Mouse (Mus musculus) left cerebral cortex, adult 8-10 months (tissue): Measurements from ENCODE around the gene Aamdc. TPM values are rescaled to one million over a fixed set of nuclear protein-coding genes. Genes with fewer than 3 reads are reported as not detected.
A peak's percentile ranks its signal among the peaks of the same experiment; 100 is the strongest.

ENCODE experiments used
- DNase-seq, 2 experiments: peaks; one replicate each; pipeline ENCODE4 v3.0.0; 2022; ENCODE audit warnings: low spot score in 2 of 2
- total RNA-seq, 4 experiments: library from RNA; stranded (reverse); gene quantifications; 2 replicates each; pipeline ENCODE4 v1.2.4; 2022

Aamdc gene
- 10 to 100 TPM; 34.5 to 41.7 (median 36.6) TPM for total RNA-seq

- peak; percentile 85 to 95 for DNase-seq
Measured at GRCm38 (mm10) chr7:97579067-97579975, at the start of gene Aamdc, which contains the start of gene Rsf1. TSS of gene Aamdc (minus strand) at chr7:97579497. TSS of gene Rsf1 (plus strand) at chr7:97579889.

GRCm38 (mm10) chr7:97623402-97623801, 44.1 kb upstream of the Aamdc start:
- DNase-seq: no peak

- no peak for DNase-seq
Measured at GRCm38 (mm10) chr7:97622676-97623075, 43.4 kb upstream of the Aamdc start.

- DNase-seq: no peak
Measured at GRCm38 (mm10) chr7:97621346-97621745, 42.0 kb upstream of the Aamdc start.

GRCm38 (mm10) chr7:97598548-97598947, 19.3 kb upstream of the Aamdc start:
- DNase-seq: no peak

- no peak for DNase-seq
Measured at GRCm38 (mm10) chr7:97593535-97593934, 14.2 kb upstream of the Aamdc start.

GRCm38 (mm10) chr7:97592396-97592795, 13.1 kb upstream of the Aamdc start:
- no peak for DNase-seq

- no peak for DNase-seq
Measured at GRCm38 (mm10) chr7:97591336-97591735, 12.0 kb upstream of the Aamdc start.

GRCm38 (mm10) chr7:97590488-97590887, 11.2 kb upstream of the Aamdc start:
- DNase-seq: no peak

GRCm38 (mm10) chr7:97588506-97588905, 9.2 kb upstream of the Aamdc start:
- DNase-seq: no peak

- DNase-seq: peak; percentile 72 to 73
Measured at GRCm38 (mm10) chr7:97580843-97581214, 1.5 kb upstream of the Aamdc start.

- peak; percentile 37 to 48 for DNase-seq
Measured at GRCm38 (mm10) chr7:97579976-97580842, 912 bp upstream of the Aamdc start.

- DNase-seq: peak in 1 of 2 experiments; percentile 31
Measured at GRCm38 (mm10) chr7:97578361-97579066, 783 bp downstream of the Aamdc start.

- DNase-seq: no peak
Measured at GRCm38 (mm10) chr7:97570389-97570788, 8.9 kb downstream of the Aamdc start.

- DNase-seq: no peak
Measured at GRCm38 (mm10) chr7:97569372-97569771, 9.9 kb downstream of the Aamdc start.

GRCm38 (mm10) chr7:97563576-97563975, 15.7 kb downstream of the Aamdc start:
- no peak for DNase-seq

- DNase-seq: no peak
Measured at GRCm38 (mm10) chr7:97550673-97551072, 28.6 kb downstream of the Aamdc start.

GRCm38 (mm10) chr7:97549301-97549700, 30.0 kb downstream of the Aamdc start:
- DNase-seq: no peak

- DNase-seq: no peak
Measured at GRCm38 (mm10) chr7:97546462-97546861, 32.8 kb downstream of the Aamdc start.

GRCm38 (mm10) chr7:97536571-97536970, 42.7 kb downstream of the Aamdc start:
- no peak for DNase-seq

GRCm38 (mm10) chr7:97535531-97535930, 43.8 kb downstream of the Aamdc start:
- no peak for DNase-seq
